Comparison of ENCODE assay signal across 9 mouse cellular contexts in the genomic region with DNA sequence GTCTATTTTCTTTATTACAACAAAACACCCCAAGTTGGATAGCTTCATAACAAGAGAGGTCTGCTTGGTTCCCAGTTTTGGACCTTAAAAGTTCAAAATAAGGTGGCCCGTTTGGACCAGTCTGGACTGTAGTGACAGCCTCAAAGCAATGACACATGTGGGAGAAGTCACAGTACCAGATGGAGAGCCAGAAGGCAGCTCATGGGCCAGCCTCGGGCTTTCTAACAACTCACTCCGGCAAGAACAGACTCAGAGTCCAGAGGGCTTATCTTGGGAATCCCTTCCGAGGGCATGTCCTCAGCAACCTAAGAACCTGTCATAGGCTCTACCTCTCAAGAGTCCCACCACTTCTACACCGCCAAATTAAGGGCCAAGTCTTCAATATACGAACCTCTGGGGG.
"Had no signal": no experiment of that assay in that cellular context is flagged by ENCODE, and none has a peak within 500 bp of the region (broad histone marks: within the 10 kb centered on the region; RNA-seq: fewer than 3 reads in every experiment).

No protein-coding gene starts in this region.

- DNase-seq: kidney, postnatal 25 days; layer of hippocampus, adult 9-11 months; liver, embryonic 13.5 days; lung, adult 2 months; lung, postnatal 14 days; lung, postnatal 4 days; midbrain, embryonic 14.5 days; thymus, adult 18-20 months; thymus, postnatal 36 days had no signal
